Mouse (Mus musculus) CD4-positive, CD25-positive, alpha-beta regulatory T cell, adult 2 months (primary cell): ENCODE measurements around the gene Tc2n.
"Not testable (repeated sequence)": the region's sequence is repeated elsewhere in the genome, so short reads cannot be mapped to it uniquely, and the experiment has no call there.

Source experiments
- DNase-seq: peaks from one replicate; pipeline ENCODE4 v3.0.0-alpha.2; 2012; ENCODE audit warnings: low read depth, low spot score

Gene Tc2n

DNA sequence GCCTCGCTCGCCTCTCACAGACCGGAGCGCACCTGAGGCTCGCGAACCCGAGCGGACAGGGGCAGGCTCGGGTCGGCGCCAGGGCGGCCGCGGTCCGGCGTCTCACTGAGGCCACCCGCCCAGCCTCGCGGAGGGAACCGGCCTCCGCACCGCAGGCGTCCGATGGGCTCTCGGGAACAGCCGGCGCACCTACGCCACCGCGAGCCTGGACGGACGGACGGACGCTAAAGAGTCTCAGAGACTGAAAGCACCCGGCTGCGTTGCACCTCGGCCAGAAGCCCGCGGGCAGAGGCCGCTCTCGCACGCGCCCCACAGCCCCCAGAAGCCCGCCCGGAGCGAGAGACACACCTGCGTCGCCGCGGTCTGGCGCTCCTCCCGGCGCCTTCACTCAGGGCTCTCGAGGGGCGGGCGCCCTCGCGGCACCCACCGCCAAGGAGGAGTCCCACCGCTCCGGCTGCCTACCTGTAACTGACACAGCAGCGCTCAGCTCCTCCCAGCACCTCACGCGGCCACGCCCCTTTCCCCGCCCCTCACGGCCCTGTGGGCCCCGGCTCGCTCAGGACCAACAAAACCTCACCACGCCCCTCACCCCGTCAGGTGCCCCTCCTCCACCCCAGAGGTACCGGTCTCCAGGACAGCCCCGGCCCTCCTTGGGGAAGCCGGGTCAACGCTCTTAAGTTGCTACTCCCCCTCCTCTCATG is at the start of gene Tc2n:
Gene Tc2n, minus strand, starts transcription at position 470 of the 701 bp plus-strand sequence.
- peak; percentile 79 for DNase-seq

DNA sequence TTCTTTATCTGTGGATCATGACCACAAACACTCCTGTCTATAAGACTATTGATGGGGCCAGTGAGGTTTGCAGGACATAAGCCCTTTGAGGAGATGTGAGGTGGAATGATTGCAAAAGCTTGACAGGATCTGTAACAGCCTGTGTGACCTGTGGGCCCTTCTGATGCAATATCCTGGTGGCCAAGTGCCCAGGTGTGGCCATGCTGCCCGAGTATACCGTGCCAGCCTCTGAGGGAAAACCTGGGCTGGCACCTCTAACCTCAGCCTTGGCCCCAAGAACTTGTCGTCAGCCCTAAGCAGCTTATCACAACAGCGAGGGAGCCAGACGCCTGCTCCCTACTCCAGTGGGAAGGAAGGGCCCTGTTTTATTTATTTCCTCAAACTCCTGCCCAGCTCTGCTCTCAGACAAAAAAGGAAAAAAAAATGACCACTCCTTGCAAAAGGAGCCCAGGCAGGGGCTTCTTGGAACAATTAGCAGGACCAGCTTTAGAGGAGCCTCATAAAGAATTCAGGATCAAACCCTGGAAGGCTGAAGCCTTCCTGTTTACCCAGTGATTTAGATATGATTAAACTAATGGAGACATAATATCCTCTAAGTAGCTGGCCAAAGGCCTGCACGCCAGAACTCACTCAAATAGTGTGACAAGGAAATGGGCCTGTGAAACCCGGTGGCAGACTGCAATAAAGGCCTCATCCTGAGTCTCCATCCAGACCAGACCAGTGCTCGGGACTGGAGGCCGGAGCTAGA is 49.2 kb upstream of the Tc2n start:
- DNase-seq: no peak

DNA sequence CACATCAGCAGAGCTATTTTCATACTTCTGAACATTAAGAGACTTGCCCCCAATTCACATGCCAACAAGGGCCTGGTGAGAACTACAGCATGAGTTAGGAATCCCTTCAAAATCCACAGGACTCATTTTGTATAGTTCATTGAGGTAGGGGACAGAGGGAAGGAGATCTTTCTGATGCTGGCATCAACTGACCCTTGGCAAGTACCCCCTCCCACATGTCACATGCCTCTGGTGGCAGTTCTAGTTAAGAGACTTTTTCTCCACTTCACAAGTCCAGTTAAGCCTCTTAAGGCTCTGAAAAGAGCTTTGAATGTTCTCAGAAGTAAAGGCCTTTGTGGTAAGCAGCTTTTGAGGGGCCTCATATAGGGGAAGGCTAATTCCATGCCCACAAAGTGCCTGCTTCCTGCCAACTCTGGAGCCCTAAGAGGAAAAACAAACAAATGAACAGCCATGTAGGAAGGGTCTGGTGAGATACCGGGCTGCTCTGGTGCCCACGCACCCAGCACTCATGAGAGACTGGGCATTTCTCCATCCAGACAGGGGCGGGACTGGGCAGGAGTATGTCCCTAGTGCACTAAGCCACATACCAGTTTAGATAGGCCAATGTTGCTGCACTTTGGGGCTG is 48.0 kb upstream of the Tc2n start:
- DNase-seq: no peak

DNA sequence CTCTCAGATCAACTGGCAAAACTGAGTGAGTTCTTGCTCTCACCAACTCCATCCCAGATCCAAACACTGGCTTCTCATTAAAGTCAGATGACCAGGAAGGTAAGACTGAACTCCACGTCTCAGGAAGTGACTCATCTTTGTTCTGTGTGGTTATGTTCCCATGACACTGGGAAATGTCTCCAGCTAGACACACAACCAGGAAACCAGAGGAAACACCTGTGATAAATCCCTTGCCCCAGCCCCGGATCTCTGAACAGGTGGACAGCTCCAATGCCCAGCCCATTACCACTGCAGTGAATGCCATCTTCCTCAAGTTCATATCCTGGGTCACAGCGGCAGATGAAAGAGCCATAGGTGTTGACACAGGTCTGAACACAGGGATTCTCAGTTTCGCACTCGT is 46.5 kb upstream of the Tc2n start:
- no peak for DNase-seq

DNA sequence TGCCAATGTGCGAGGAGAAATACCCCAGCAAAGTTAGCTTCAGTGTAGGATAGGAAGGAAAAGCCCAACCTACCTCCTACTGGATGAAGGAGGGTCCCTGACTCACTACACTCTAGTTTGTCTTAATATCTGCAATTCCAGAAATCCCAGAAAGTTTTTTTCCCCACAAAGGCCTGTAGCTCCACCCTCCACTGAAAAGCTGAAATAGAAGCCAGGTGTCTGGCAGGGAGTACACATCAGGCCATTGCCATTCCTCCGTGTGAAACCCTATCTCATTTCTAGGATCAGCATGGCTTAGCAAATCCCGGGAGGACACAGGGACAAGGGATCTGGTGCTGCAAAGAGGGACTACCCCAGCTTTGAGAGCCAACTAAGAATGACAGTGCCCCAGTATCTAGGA is 44.7 kb upstream of the Tc2n start:
- DNase-seq: no peak

DNA sequence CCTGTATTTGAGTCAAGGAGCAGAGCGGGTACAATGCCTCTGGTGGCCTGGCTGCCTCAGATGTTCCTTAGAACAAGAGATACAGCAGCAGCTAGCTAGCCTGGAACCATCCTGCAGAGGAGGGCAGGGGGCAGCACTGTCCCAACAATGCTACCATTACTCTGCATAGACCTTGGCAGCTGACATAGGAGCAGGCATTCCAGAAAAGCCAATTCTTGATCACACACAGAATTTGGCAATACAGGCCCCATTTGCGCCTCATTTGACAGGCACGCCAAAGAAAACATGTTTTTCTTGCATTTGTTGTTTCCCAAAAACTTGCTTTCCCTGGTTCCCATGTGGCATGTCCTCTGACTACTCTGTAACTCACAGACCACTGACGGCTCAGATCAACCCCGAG is 43.7 kb upstream of the Tc2n start:
- no peak for DNase-seq

DNA sequence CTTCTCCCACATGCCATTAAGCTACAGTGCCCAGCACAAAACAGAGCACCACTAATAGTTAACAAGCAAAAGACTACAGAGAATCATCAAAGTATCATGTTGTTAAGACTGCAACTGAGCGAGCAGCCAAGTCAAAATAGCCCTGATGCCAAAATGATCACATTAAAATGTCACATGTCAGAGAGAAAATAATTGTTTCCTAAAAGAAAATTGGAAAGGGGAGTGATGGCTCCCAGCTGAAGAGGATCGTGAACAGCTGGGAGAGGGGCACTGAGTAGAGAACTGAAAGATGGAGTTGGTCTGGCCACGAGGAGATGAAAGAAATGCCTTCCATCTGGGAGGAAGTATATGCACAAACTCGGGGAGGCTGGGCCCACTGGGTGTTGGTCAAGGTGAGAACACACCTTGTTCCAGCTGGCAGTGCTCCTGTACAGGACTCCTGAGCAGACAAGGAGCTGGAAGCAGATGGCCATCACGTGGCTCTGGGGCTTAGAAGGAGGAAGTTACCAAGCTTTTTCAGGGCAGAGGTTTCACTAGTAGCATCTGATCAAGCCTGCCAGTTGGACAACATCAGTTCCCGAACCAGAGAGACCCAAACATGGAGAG is 41.2 kb upstream of the Tc2n start:
- DNase-seq: no peak

DNA sequence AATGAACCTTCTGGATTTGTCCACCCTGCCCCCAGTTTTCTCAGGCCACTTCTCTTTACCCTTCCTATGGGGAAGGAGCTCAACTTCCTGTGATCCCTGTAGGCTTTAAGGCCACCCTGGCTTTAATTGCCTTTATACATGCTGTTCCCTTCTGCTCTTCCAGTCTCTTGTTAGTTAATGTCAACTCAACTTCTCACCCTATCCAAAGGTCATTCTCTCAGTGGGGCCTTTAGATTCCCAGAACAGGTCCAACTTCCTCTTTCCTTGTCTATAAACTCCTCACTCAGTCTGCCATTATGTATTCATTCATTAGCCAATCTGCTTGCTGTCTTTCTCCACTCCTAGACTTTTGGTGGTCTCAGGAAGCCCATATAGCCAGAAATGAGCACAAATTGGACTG is 40.4 kb upstream of the Tc2n start:
- no peak for DNase-seq

DNA sequence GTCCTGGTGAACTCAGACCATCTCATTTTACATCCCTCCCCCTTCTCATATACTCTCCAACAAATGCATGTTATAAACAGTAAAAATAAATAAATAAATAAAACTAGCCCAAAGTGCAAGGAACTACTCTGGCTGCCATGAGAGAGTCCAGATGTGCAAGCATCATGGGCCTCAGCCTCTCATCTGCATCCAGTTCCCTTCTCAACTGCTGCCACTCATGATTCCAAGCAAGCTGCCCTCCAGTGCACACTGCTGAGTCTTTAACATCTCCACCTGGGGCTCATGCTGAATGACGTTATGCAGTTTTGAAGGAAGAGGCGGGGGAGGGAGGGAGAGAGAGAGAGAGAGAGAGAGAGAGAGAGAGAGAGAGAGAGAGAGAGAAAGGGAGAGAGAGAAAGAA is 24.1 kb upstream of the Tc2n start:
- DNase-seq: no peak

DNA sequence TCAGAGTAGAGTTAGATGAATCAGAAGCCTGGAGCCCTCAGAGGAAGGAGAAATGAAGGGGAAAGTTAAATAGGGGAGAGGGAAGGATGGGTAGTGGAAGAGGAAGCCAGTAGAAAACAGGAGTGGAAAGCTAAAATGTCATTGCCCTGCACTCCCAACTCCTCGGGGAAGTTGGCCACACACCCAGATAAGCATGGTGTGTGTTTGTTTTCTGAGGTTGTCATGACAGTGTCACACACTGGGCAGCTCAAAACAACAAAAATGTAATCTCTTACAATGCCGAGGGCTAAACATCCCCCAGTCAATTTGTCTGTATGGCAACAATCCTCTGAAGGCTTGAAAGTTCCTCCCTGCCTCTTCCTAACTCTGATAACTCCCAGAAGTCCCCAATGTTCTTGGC is 22.2 kb upstream of the Tc2n start:
- no peak for DNase-seq

DNA sequence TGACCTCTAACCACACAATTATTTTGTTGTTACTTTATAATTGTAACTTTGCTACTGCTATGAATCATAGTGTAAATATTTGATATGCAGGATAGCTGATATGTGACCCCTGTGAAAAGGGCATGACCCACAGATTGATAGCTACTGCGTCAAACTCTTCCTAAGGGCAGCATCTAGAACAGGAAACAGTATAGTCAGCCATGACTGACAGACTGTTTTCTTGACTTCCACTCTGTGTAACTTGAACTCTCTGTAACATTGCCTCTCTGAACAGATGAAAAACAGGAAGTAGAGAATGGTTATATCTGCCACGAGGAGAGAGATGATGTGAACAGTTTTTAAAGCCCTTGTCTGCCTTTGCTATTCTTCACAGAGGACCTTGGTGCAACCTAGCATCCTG is 21.7 kb upstream of the Tc2n start:
- peak; percentile 11 for DNase-seq

DNA sequence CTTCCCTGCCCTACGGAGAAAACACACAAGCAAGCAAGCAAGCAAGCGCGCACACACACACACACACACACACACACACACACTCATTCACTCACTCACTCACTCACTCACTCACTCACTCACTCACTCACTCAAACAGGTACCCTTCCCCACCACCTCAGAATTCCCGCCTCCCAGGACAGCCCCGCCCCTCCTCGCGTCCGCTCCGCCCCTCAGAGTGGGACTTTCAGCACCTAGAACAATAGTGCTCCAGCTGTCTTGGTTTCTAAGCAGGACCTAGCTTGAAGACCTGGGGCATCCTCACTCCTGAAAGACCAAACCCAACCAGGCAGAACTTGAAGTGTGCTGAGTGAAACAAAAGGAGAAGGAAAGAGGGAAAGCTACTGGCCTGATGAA is 430 bp upstream of the Tc2n start:
- peak; percentile 29 for DNase-seq

DNA sequence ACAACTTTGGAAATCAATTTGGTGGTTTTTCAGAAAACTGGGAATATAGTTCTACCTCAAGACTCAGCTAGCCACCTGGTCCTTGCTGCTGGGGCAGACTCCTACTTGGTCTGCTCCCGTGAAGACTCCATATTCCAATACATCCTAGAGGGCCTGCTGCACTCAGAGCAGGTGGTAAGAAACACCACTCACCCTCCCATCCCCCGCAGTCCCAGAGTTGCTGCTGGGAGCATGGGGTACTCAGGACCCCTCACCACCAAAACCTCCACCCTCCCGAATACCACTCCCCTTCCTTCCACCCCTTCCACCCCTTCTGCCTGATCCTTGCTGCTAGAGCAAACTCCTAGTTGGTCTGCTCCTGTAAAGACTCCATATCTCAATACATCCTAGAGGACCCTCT is 19.1 kb downstream of the Tc2n start:
- no peak for DNase-seq

DNA sequence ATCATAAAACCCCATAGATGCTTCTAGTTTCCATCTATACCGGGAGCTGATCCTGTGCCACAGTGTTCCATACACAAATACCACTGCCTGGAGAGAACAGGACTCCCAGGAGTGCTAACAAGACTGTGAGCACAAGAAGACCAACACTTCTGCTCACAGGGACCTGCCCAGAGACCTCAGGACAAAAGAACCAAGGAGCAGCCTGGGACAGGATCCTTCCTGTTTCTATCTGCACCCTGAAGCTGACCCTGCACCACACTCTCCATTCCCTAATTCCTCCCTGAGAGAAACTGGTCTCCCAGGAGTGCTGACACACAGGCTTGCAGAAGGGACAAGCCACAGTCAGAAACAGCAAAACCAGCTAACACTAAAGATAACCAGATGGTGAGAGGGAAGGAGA is 21.8 kb downstream of the Tc2n start:
- DNase-seq: no peak

DNA sequence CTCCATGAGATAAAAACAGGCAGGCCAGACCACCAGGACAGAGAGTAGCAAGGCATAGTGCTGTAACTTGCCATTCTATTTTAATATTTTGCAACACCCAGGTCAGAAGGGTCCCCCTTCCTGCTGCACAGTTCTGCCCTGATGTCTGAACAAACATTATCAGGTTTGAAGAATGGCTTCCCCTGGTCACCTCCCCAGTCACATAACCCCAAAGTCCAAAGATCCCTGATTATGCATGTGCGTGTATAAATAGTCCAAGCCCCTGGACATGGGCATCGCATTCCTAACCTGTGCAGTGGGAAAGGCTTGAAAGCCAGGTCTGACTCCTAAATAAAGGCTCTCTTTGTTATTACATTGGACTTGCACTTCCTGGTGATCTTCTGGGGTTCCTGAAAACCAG is 37.8 kb downstream of the Tc2n start:
- DNase-seq: no peak

DNA sequence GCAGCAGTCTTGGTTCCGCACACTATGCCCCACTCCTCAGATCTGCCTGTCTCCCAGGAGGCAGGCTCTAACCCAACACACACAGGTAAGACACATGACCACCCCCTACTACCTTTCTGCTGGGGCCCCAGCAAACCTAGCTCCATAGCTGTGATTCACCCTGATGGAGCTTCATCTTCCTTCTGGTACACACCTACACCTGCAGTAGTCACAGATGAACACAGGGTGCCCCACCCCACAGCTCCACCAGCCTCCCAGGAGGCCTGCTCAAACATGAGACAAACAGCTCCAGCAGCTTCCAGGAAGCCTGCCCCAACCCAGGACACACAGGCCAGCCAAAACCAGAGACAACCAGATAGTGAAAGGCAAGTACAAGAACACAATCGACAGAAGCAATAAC is 50.8 kb downstream of the Tc2n start:
- DNase-seq: no peak

DNA sequence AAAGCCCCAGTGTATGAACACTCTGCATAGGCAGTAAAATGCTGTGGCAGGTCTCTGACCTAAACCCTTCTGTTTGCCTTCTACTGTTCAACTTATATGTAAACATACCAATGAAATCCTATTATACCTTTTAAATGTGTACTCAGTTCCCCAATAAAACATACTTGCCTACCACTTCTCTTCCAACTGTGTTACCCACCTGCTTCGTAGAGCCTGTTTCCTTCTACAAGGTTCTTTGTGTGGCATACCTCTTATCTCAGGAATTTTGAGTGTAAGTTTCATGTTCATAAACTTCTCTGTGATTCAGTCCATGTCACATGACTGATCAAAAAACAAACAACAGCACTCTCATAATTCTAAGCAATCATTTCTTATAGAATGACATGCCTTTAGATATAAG is 85.2 kb downstream of the Tc2n start:
- DNase-seq: no peak

DNA sequence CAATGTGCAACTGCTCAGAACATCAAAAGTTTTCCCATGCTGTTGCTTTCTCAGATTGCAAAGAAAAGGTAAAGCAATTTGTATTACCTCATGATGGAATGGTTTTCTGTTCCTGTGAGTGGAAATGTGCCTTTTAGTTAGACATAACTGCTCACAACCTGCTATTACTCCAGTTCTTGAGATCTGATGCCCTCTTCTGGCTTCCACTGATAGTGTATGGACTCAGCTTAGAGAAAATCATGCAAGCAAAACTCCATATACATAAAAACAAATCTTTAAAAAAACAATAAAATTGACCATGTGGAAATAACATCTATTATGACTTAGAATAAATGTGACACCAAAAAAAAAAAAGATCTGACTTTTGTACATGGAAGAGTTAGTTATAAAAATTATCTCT is 111.7 kb downstream of the Tc2n start:
- DNase-seq: not testable (repeated sequence)
